ENCODE assay signal across 20 mouse cellular contexts in genomic region chr9:61815995-61816394, GRCm38 (mm10).
DNase-seq lines count a peak whose midpoint lies in the region; ATAC-seq lines count a peak whose summit lies in the region.
"Had no signal": no experiment of that assay in that cellular context is flagged by ENCODE, and none has a peak within 500 bp of the region (broad histone marks: within the 10 kb centered on the region; RNA-seq: fewer than 3 reads in every experiment).

No protein-coding gene starts in this region.

- no peak for ATAC-seq in kidney, embryonic 16.5 days (ENCODE audit: low FRiP score, low TSS enrichment)
- ATAC-seq in embryonic facial prominence, embryonic 11.5 days (replicated peaks; ENCODE audit: insufficient number of reproducible peaks, low FRiP score, low TSS enrichment, low read depth): 0 out of 2 replicates have a peak, but pooled peaks have one; percentile 18
- ATAC-seq: forebrain, embryonic 15.5 days had no signal

- H3K4me2 ChIP-seq in kidney, embryonic 16.5 days (replicated peaks; ENCODE audit: low read depth, low read length): no peak overlapping the region
- H3K4me2 ChIP-seq in embryonic facial prominence, embryonic 11.5 days (ENCODE audit: low read depth, low read length): no peak overlapping the region
- H3K4me2 ChIP-seq: embryonic facial prominence, embryonic 13.5 days; forebrain, embryonic 15.5 days; heart, embryonic 13.5 days; lung, embryonic 14.5 days had no signal

- H3K27me3 ChIP-seq in kidney, embryonic 16.5 days (ENCODE audit: insufficient read depth, low read length): 0 out of 2 replicates have a peak, but pooled peaks cover 4% of the 10 kb centered on the region
- no peaks in the 10 kb centered on the region for H3K27me3 ChIP-seq in embryonic facial prominence, embryonic 11.5 days (ENCODE audit: control insufficient read depth, insufficient read depth, low read length)
- H3K27me3 ChIP-seq: forebrain, embryonic 15.5 days had no signal

- no peaks in the 10 kb centered on the region for H3K36me3 ChIP-seq in kidney, embryonic 16.5 days (ENCODE audit: insufficient read depth, low read length)
- H3K36me3 ChIP-seq in embryonic facial prominence, embryonic 11.5 days (replicated peaks; ENCODE audit: control insufficient read depth, insufficient read depth, low read depth, low read length): no peaks in the 10 kb centered on the region
- H3K36me3 ChIP-seq: embryonic facial prominence, embryonic 13.5 days; forebrain, embryonic 15.5 days; heart, embryonic 13.5 days had no signal

- no peak overlapping the region for H3K9ac ChIP-seq in kidney, embryonic 16.5 days (replicated peaks; ENCODE audit: low read length)
- H3K9ac ChIP-seq in embryonic facial prominence, embryonic 11.5 days (replicated peaks; ENCODE audit: low read length): no peak overlapping the region
- H3K9ac ChIP-seq: embryonic facial prominence, embryonic 13.5 days; forebrain, embryonic 15.5 days; heart, embryonic 13.5 days; lung, embryonic 14.5 days had no signal

- H3K4me3 ChIP-seq in kidney, embryonic 16.5 days (ENCODE audit: low read length): no peak overlapping the region
- H3K4me3 ChIP-seq in embryonic facial prominence, embryonic 11.5 days (ENCODE audit: low read depth, low read length): no peak overlapping the region
- H3K4me3 ChIP-seq: embryonic facial prominence, embryonic 13.5 days; forebrain, embryonic 15.5 days; heart, embryonic 13.5 days had no signal

- H3K27ac ChIP-seq in kidney, embryonic 16.5 days (ENCODE audit: low read length): no peak overlapping the region
- no peak overlapping the region for H3K27ac ChIP-seq in embryonic facial prominence, embryonic 11.5 days (replicated peaks; ENCODE audit: low read depth, low read length)
- H3K27ac ChIP-seq: embryonic facial prominence, embryonic 13.5 days; forebrain, embryonic 15.5 days; heart, embryonic 13.5 days had no signal

- 23% methylated on average over 10 of the region's 10 CpGs for WGBS in kidney, embryonic 16.5 days
- 11% methylated on average over 10 of the region's 10 CpGs for WGBS in embryonic facial prominence, embryonic 11.5 days

- DNase-seq in kidney, adult 9 months: peak; percentile 12
- DNase-seq in embryo, embryonic 10.5 days (ENCODE audit: low spot score): peak; percentile 69
- DNase-seq in embryonic facial prominence, embryonic 11.5 days (ENCODE audit: low spot score): peak; percentile 25
- DNase-seq in retina, postnatal 1 day: peak; percentile 55
- no peak for DNase-seq in heart, adult 11 months
- DNase-seq in spleen, adult 18-20 months: no peak
- DNase-seq: adrenal gland, postnatal 36 days; B cell, adult 2 months; cerebellum, adult 11-12 months; cerebellum, postnatal 25 days; heart, adult 18-20 months; heart, postnatal 36 days; kidney, adult 8-10 months; lung, embryonic 14.5 days; lung, postnatal 36 days; thymus, postnatal 4 days had no signal

- H3K4me1 ChIP-seq in kidney, embryonic 16.5 days (ENCODE audit: insufficient read depth, low read length): 0 out of 2 replicates have a peak, but pooled peaks cover 7% of the 10 kb centered on the region
- no peaks in the 10 kb centered on the region; the same call in 1 of the 2 replicates for H3K4me1 ChIP-seq in embryonic facial prominence, embryonic 11.5 days (ENCODE audit: control insufficient read depth, insufficient read depth, low read length)
- H3K4me1 ChIP-seq: forebrain, embryonic 15.5 days had no signal

- no peaks in the 10 kb centered on the region for H3K9me3 ChIP-seq in kidney, embryonic 16.5 days (ENCODE audit: low read length)
- H3K9me3 ChIP-seq in embryonic facial prominence, embryonic 11.5 days (replicated peaks; ENCODE audit: control insufficient read depth, low read length): no peaks in the 10 kb centered on the region
- H3K9me3 ChIP-seq: embryonic facial prominence, embryonic 13.5 days; forebrain, embryonic 15.5 days; heart, embryonic 13.5 days had no signal

Comparison
In these comparisons a context has a peak if more than half of its experiments do, and no peak if none do; other contexts are left out.
1. DNase-seq: peak in kidney, adult 9 months (single experiment), embryo, embryonic 10.5 days (single experiment), embryonic facial prominence, embryonic 11.5 days (single experiment) and retina, postnatal 1 day (single experiment); none in heart, adult 11 months (single experiment) and spleen, adult 18-20 months (0 of 2).